Mouse (Mus musculus) embryonic facial prominence, embryonic 13.5 days (tissue): ENCODE results near the gene Hrct1. TPM values are rescaled to one million over a fixed set of nuclear protein-coding genes. Genes with fewer than 3 reads are reported as not detected.

Source experiments
- ATAC-seq: fragments of 200-750 bp; cut with Nextera tagmentation; 2 replicates; pipeline ENCODE4 v1.8.0; 2017; ENCODE audit warnings: low read depth; ENCODE audit not compliant: insufficient number of reproducible peaks, insufficient read depth, low FRiP score, low TSS enrichment
- H3K27ac ChIP-seq: fragments of 300-500 bp; sonication (generic); 2 replicates; pipeline ENCODE4 v1.5.1; 2015; ENCODE audit warnings: moderate library complexity, mild to moderate bottlenecking, inconsistent platforms
- H3K27me3 ChIP-seq: fragments of 300-500 bp; sonication (generic); 2 replicates; pipeline ENCODE4 v1.6.1; 2015; ENCODE audit warnings: mild to moderate bottlenecking, inconsistent platforms
- H3K36me3 ChIP-seq: fragments of 300-500 bp; sonication (generic); 2 replicates; pipeline ENCODE4 v1.6.1; 2015; ENCODE audit warnings: mild to moderate bottlenecking, inconsistent platforms
- H3K4me1 ChIP-seq: fragments of 300-500 bp; sonication (generic); 2 replicates; pipeline ENCODE4 v1.6.1; 2015; ENCODE audit warnings: inconsistent platforms
- H3K4me2 ChIP-seq: fragments of 300-500 bp; sonication (generic); 2 replicates; pipeline ENCODE4 v1.6.1; 2015; ENCODE audit warnings: moderate library complexity, mild to moderate bottlenecking, inconsistent platforms
- H3K4me3 ChIP-seq: fragments of 300-500 bp; sonication (generic); 2 replicates; pipeline ENCODE4 v1.5.1; 2015; ENCODE audit warnings: mild to moderate bottlenecking, inconsistent platforms
- H3K9ac ChIP-seq: fragments of 300-500 bp; sonication (generic); 2 replicates; pipeline ENCODE4 v1.6.1; 2015; ENCODE audit warnings: mild to moderate bottlenecking, inconsistent platforms
- H3K9me3 ChIP-seq: fragments of 300-500 bp; sonication (generic); 2 replicates; pipeline ENCODE4 v1.6.1; 2016; ENCODE audit warnings: inconsistent platforms
- WGBS: fragments of 180-500 bp; shearing (Covaris S2); methylation state at CpG from one replicate; pipeline ENCODE4 v1.1.7; 2015; ENCODE audit warnings: mixed read lengths; 5-methylcytosine and 5-hydroxymethylcytosine counted together
- polyA plus RNA-seq: library from polyadenylated mRNA; unstranded; fragments of >200 nt; fragmentation: Nextera tagmentation; extraction: Ambion mirVana; gene quantifications from 2 replicates; pipeline ENCODE4 v1.2.1, GENCODE M21; 2015

Gene Hrct1
- polyA plus RNA-seq, 1 experiment from 2014 or later, result 0.18 TPM

- no peaks in the 10 kb centered on the region for H3K9me3 ChIP-seq
- H3K4me2 ChIP-seq, result no peak overlapping the region
- no peaks in the 10 kb centered on the region for H3K27me3 ChIP-seq
- peaks cover 13% of the 10 kb centered on the region for H3K4me1 ChIP-seq
- no peak overlapping the region for H3K9ac ChIP-seq
- WGBS, result 64% methylated on average over 3 of the region's 3 CpGs
- H3K27ac ChIP-seq, result no peak overlapping the region
- no peak for ATAC-seq
- no peak overlapping the region for H3K4me3 ChIP-seq
- no peaks in the 10 kb centered on the region for H3K36me3 ChIP-seq
Observed at GRCm38 (mm10) chr4:43729126-43729525, 2.1 kb downstream of the Hrct1 start.

- WGBS, result 62% methylated on average over 14 of the region's 14 CpGs
- no peak within 1 kb of the TSS for H3K9ac ChIP-seq
- no peaks in the 10 kb centered on the region for H3K9me3 ChIP-seq
- H3K4me1 ChIP-seq, result peaks cover 13% of the 10 kb centered on the region
- H3K27me3 ChIP-seq, result no peaks in the 10 kb centered on the region
- no peak for ATAC-seq
- no peak within 1 kb of the TSS for H3K4me2 ChIP-seq
- no peaks in the 10 kb centered on the region for H3K36me3 ChIP-seq
- H3K4me3 ChIP-seq, result no peak within 1 kb of the TSS
- H3K27ac ChIP-seq, result no peak within 1 kb of the TSS
Observed at GRCm38 (mm10) chr4:43729794-43730550, 3.0 kb downstream of the Hrct1 start, which contains the start of gene Spaar. Gene Spaar, plus strand, starts transcription at chr4:43730034.

- no peak overlapping the region for H3K4me3 ChIP-seq
- 73% methylated on average over 21 of the region's 21 CpGs for WGBS
- peaks cover 17% of the 10 kb centered on the region for H3K4me1 ChIP-seq
- no peaks in the 10 kb centered on the region for H3K9me3 ChIP-seq
- H3K27ac ChIP-seq, result no peak overlapping the region
- no peaks in the 10 kb centered on the region for H3K27me3 ChIP-seq
- H3K36me3 ChIP-seq, result no peaks in the 10 kb centered on the region
- no peak overlapping the region for H3K9ac ChIP-seq
- ATAC-seq, result no peak
- H3K4me2 ChIP-seq, result no peak overlapping the region
Observed at GRCm38 (mm10) chr4:43730750-43731297, 3.8 kb downstream of the Hrct1 start.

GRCm38 (mm10) chr4:43732171-43732570, 5.2 kb downstream of the Hrct1 start:
- ATAC-seq, result no peak
- 35% methylated on average over 1 of the region's 1 CpGs for WGBS
- H3K27me3 ChIP-seq, result no peaks in the 10 kb centered on the region
- H3K9me3 ChIP-seq, result no peaks in the 10 kb centered on the region
- H3K36me3 ChIP-seq, result no peaks in the 10 kb centered on the region
- peaks cover 9% of the 10 kb centered on the region; the same call in 1 of the 2 replicates for H3K4me1 ChIP-seq
- no peak overlapping the region for H3K27ac ChIP-seq
- H3K4me2 ChIP-seq, result no peak overlapping the region
- H3K4me3 ChIP-seq, result no peak overlapping the region
- no peak overlapping the region for H3K9ac ChIP-seq

- ATAC-seq, result no peak
- 84% methylated on average over 5 of the region's 5 CpGs for WGBS
- H3K9me3 ChIP-seq, result no peaks in the 10 kb centered on the region
- H3K9ac ChIP-seq, result no peak overlapping the region
- H3K4me3 ChIP-seq, result no peak overlapping the region
- no peak overlapping the region for H3K27ac ChIP-seq
- 0 out of 2 replicates have a peak, but pooled peaks cover 4% of the 10 kb centered on the region for H3K4me1 ChIP-seq
- H3K27me3 ChIP-seq, result no peaks in the 10 kb centered on the region
- H3K36me3 ChIP-seq, result no peaks in the 10 kb centered on the region
- H3K4me2 ChIP-seq, result no peak overlapping the region
Observed at GRCm38 (mm10) chr4:43733186-43733585, 6.2 kb downstream of the Hrct1 start.

- ATAC-seq, result no peak
- no peak overlapping the region for H3K4me2 ChIP-seq
- 47% methylated on average over 6 of the region's 6 CpGs for WGBS
- H3K4me3 ChIP-seq, result no peak overlapping the region
- no peak overlapping the region for H3K9ac ChIP-seq
- no peaks in the 10 kb centered on the region for H3K27me3 ChIP-seq
- H3K9me3 ChIP-seq, result no peaks in the 10 kb centered on the region
- no peak overlapping the region for H3K27ac ChIP-seq
- peaks cover 5% of the 10 kb centered on the region; the same call in 1 of the 2 replicates for H3K4me1 ChIP-seq
- H3K36me3 ChIP-seq, result no peaks in the 10 kb centered on the region
Observed at GRCm38 (mm10) chr4:43737144-43737543, 10.2 kb downstream of the Hrct1 start.

- no peak overlapping the region for H3K4me3 ChIP-seq
- H3K27me3 ChIP-seq, result no peaks in the 10 kb centered on the region
- WGBS, result 73% methylated on average over 8 of the region's 8 CpGs
Observed at GRCm38 (mm10) chr4:43738989-43739674, 12.1 kb downstream of the Hrct1 start.

GRCm38 (mm10) chr4:43741526-43741925, 14.5 kb downstream of the Hrct1 start:
- ATAC-seq, result no peak

More at GRCm38 (mm10) chr4:43738989-43739674, 12.1 kb downstream of the Hrct1 start:
- peaks cover 7% of the 10 kb centered on the region; the same call in 1 of the 2 replicates for H3K4me1 ChIP-seq
- no peak overlapping the region for H3K9ac ChIP-seq
- H3K9me3 ChIP-seq, result no peaks in the 10 kb centered on the region
- ATAC-seq, result no peak
- no peak overlapping the region for H3K27ac ChIP-seq
- H3K36me3 ChIP-seq, result no peaks in the 10 kb centered on the region
- H3K4me2 ChIP-seq, result no peak overlapping the region

GRCm38 (mm10) chr4:43742637-43743036, 15.6 kb downstream of the Hrct1 start:
- peaks cover 3% of the 10 kb centered on the region; the same call in 1 of the 2 replicates for H3K4me1 ChIP-seq
- H3K9me3 ChIP-seq, result no peaks in the 10 kb centered on the region
- no peak overlapping the region for H3K4me3 ChIP-seq
- H3K4me2 ChIP-seq, result no peak overlapping the region
- no peaks in the 10 kb centered on the region for H3K27me3 ChIP-seq
- no peak overlapping the region for H3K9ac ChIP-seq
- 17% methylated on average over 4 of the region's 4 CpGs for whole genome bisulfite sequencing
- no peak overlapping the region for H3K27ac ChIP-seq
- ATAC-seq, result no peak
- H3K36me3 ChIP-seq, result no peaks in the 10 kb centered on the region

More at GRCm38 (mm10) chr4:43741526-43741925, 14.5 kb downstream of the Hrct1 start:
- Histone ChIP-seq H3K36me3 (no peaks in the 10 kb centered on the region), H3K9me3 (no peaks in the 10 kb centered on the region), H3K4me2 (no peak overlapping the region), H3K9ac (no peak overlapping the region), H3K27ac (no peak overlapping the region), H3K4me3 (no peak overlapping the region), H3K4me1 (peaks cover 3% of the 10 kb centered on the region; the same call in 1 of the 2 replicates), H3K27me3 (no peaks in the 10 kb centered on the region)
- WGBS, result 60% methylated on average over 5 of the region's 5 CpGs

GRCm38 (mm10) chr4:43743099-43743498, 16.1 kb downstream of the Hrct1 start:
- H3K4me2 ChIP-seq, result no peak overlapping the region
- peaks cover 3% of the 10 kb centered on the region; the same call in 1 of the 2 replicates for H3K4me1 ChIP-seq
- 33% methylated on average over 1 of the region's 1 CpGs for WGBS

GRCm38 (mm10) chr4:43745187-43745586, 18.2 kb downstream of the Hrct1 start:
- H3K4me3 ChIP-seq, result no peak overlapping the region
- H3K27ac ChIP-seq, result no peak overlapping the region
- peaks cover 3% of the 10 kb centered on the region; the same call in 1 of the 2 replicates for H3K4me1 ChIP-seq
- H3K9me3 ChIP-seq, result no peaks in the 10 kb centered on the region
- H3K4me2 ChIP-seq, result no peak overlapping the region
- H3K27me3 ChIP-seq, result no peaks in the 10 kb centered on the region
- WGBS, result 15% methylated on average over 6 of the region's 6 CpGs
- H3K9ac ChIP-seq, result no peak overlapping the region
- ATAC-seq, result no peak
- H3K36me3 ChIP-seq, result no peaks in the 10 kb centered on the region

More at GRCm38 (mm10) chr4:43743099-43743498, 16.1 kb downstream of the Hrct1 start:
- no peaks in the 10 kb centered on the region for H3K9me3 ChIP-seq
- ATAC-seq, result no peak
- no peak overlapping the region for H3K4me3 ChIP-seq
- no peak overlapping the region for H3K9ac ChIP-seq
- H3K36me3 ChIP-seq, result no peaks in the 10 kb centered on the region
- H3K27me3 ChIP-seq, result no peaks in the 10 kb centered on the region
- H3K27ac ChIP-seq, result no peak overlapping the region
